Mouse (Mus musculus): ENCODE measurements around the gene Dtx2. TPM values are rescaled to one million over a fixed set of nuclear protein-coding genes. Genes with fewer than 3 reads are reported as not detected.
"Not testable (repeated sequence)": the region's sequence is repeated elsewhere in the genome, so short reads cannot be mapped to it uniquely, and the experiment has no call there.

Dtx2 gene
- polyA plus RNA-seq, 1 experiment from 2014 or later, result 35.4 TPM

GRCm38 (mm10) chr5:136054301-136055077 lies 59.9 kb downstream of the Dtx2 start, which contains the start of gene Upk3bl:
Gene Upk3bl (plus strand): TSS chr5:136054492.
- H3K9me3 ChIP-seq (ENCODE audit: control insufficient read depth, low read length), result no peaks in the 10 kb centered on the region
- no peaks in the 10 kb centered on the region for H3K27me3 ChIP-seq (ENCODE audit: control insufficient read depth, insufficient read depth, low read length)
- H3K27ac ChIP-seq (ENCODE audit: low read depth, low read length), result no peak within 1 kb of the TSS
- H3K4me2 ChIP-seq (ENCODE audit: low read depth, low read length, severe bottlenecking), result no peak within 1 kb of the TSS
- 96% methylated on average over 11 of the region's 11 CpGs for WGBS
- no peak within 1 kb of the TSS for H3K4me3 ChIP-seq (ENCODE audit: low read depth, low read length)
- ATAC-seq (replicated peaks; ENCODE audit: low FRiP score) (no peak), DNase-seq (ENCODE audit: low spot score) (no peak)
- H3K36me3 ChIP-seq (ENCODE audit: control insufficient read depth, insufficient read depth, low read length), result no peaks in the 10 kb centered on the region
- H3K4me1 ChIP-seq (replicated peaks; ENCODE audit: control insufficient read depth, insufficient read depth, low read length), result peaks cover 10% of the 10 kb centered on the region; the same call in 1 of the 2 replicates
- H3K9ac ChIP-seq (ENCODE audit: low read length), result no peak within 1 kb of the TSS

DNA sequence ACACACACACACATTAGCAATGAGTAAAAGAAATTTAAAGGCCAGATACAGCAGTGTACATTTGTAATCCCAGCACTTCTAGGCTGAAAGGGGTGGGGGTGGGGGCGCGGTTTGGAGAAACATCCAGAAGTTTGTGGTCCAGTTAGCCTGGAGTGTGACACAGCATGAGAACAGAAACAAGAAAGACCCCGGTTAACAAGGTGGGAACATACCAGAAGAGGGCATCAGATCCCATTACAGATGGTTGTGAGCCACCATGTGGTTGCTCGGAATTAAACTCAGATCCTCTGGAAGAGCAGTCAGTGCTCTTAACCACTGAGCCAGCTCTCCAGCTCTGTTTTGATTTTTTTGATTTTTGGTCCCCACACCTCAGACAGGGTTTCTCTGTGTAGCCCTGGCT lies 61.5 kb downstream of the Dtx2 start:
- Histone ChIP-seq H3K9me3 (ENCODE audit: control insufficient read depth, low read length) (no peaks in the 10 kb centered on the region), H3K4me2 (ENCODE audit: low read depth, low read length, severe bottlenecking) (no peak overlapping the region), H3K9ac (ENCODE audit: low read length) (no peak overlapping the region), H3K27me3 (ENCODE audit: control insufficient read depth, insufficient read depth, low read length) (no peaks in the 10 kb centered on the region), H3K36me3 (ENCODE audit: control insufficient read depth, insufficient read depth, low read length) (no peaks in the 10 kb centered on the region), H3K4me1 (replicated peaks; ENCODE audit: control insufficient read depth, insufficient read depth, low read length) (peaks cover 10% of the 10 kb centered on the region; the same call in 1 of the 2 replicates), H3K4me3 (ENCODE audit: low read depth, low read length) (no peak overlapping the region), H3K27ac (ENCODE audit: low read depth, low read length) (no peak overlapping the region)
- 58% methylated on average over 4 of the region's 4 CpGs for WGBS
- DNase-seq (ENCODE audit: low spot score) (no peak), ATAC-seq (replicated peaks; ENCODE audit: low FRiP score) (no peak)

GRCm38 (mm10) chr5:136057085-136057484 lies 62.5 kb downstream of the Dtx2 start:
- WGBS, result 35% methylated on average over 8 of the region's 8 CpGs
- no peak overlapping the region for H3K4me3 ChIP-seq (ENCODE audit: low read depth, low read length)
- no peaks in the 10 kb centered on the region for H3K27me3 ChIP-seq (ENCODE audit: control insufficient read depth, insufficient read depth, low read length)
- no peaks in the 10 kb centered on the region for H3K36me3 ChIP-seq (ENCODE audit: control insufficient read depth, insufficient read depth, low read length)
- peaks cover 2% of the 10 kb centered on the region; the same call in 1 of the 2 replicates for H3K4me1 ChIP-seq (replicated peaks; ENCODE audit: control insufficient read depth, insufficient read depth, low read length)
- no peaks in the 10 kb centered on the region for H3K9me3 ChIP-seq (ENCODE audit: control insufficient read depth, low read length)
- DNase-seq (ENCODE audit: low spot score) (no peak), ATAC-seq (replicated peaks; ENCODE audit: low FRiP score) (no peak)
- no peak overlapping the region for H3K4me2 ChIP-seq (ENCODE audit: low read depth, low read length, severe bottlenecking)
- H3K9ac ChIP-seq (ENCODE audit: low read length), result no peak overlapping the region
- H3K27ac ChIP-seq (ENCODE audit: low read depth, low read length), result no peak overlapping the region

GRCm38 (mm10) chr5:136061567-136061966 lies 67.0 kb downstream of the Dtx2 start:
- H3K4me1 ChIP-seq (replicated peaks; ENCODE audit: control insufficient read depth, insufficient read depth, low read length), result no peaks in the 10 kb centered on the region; the same call in 1 of the 2 replicates
- H3K4me3 ChIP-seq (ENCODE audit: low read depth, low read length), result no peak overlapping the region
- H3K27me3 ChIP-seq (ENCODE audit: control insufficient read depth, insufficient read depth, low read length), result no peaks in the 10 kb centered on the region
- no peak overlapping the region for H3K27ac ChIP-seq (ENCODE audit: low read depth, low read length)
- H3K9me3 ChIP-seq (ENCODE audit: control insufficient read depth, low read length), result no peaks in the 10 kb centered on the region
- peak; percentile 92 for DNase-seq (ENCODE audit: low spot score)
- ATAC-seq (replicated peaks; ENCODE audit: low FRiP score), result no peak
- no peak overlapping the region for H3K9ac ChIP-seq (ENCODE audit: low read length)
- 13% methylated on average over 12 of the region's 12 CpGs for WGBS
- H3K4me2 ChIP-seq (ENCODE audit: low read depth, low read length, severe bottlenecking), result no peak overlapping the region
- no peaks in the 10 kb centered on the region for H3K36me3 ChIP-seq (ENCODE audit: control insufficient read depth, insufficient read depth, low read length)

DNA sequence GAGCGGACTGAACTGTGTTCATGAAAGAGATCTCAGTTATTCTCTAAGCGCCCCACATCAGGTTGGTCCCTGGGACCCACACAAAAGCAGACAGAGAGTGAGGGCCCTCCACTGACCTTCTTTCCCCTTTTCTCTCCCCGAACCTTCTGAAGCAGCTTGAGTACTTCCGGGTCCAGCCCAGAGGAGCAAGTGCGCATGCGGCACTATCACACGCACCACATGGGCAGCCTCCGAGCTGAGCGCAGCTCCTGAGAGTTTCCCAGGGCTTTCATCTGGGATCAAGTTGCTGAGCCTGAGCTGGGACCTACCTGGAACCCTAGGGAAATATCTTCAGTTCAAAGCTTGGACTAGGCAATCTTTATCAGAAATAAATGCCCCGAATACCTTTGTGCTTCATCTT lies 69.3 kb downstream of the Dtx2 start:
- no peaks in the 10 kb centered on the region for H3K27me3 ChIP-seq (ENCODE audit: control insufficient read depth, insufficient read depth, low read length)
- WGBS, result 91% methylated on average over 10 of the region's 10 CpGs
- H3K36me3 ChIP-seq (ENCODE audit: control insufficient read depth, insufficient read depth, low read length), result no peaks in the 10 kb centered on the region
- ATAC-seq (replicated peaks; ENCODE audit: low FRiP score) (no peak), DNase-seq (ENCODE audit: low spot score) (no peak)
- no peak overlapping the region for H3K9ac ChIP-seq (ENCODE audit: low read length)
- no peaks in the 10 kb centered on the region for H3K9me3 ChIP-seq (ENCODE audit: control insufficient read depth, low read length)
- no peaks in the 10 kb centered on the region; the same call in 1 of the 2 replicates for H3K4me1 ChIP-seq (replicated peaks; ENCODE audit: control insufficient read depth, insufficient read depth, low read length)
- no peak overlapping the region for H3K4me2 ChIP-seq (ENCODE audit: low read depth, low read length, severe bottlenecking)
- H3K4me3 ChIP-seq (ENCODE audit: low read depth, low read length), result no peak overlapping the region
- H3K27ac ChIP-seq (ENCODE audit: low read depth, low read length), result no peak overlapping the region

GRCm38 (mm10) chr5:136066404-136067148 lies 72.0 kb downstream of the Dtx2 start:
- not testable (repeated sequence) for H3K4me2 ChIP-seq (ENCODE audit: low read depth, low read length, severe bottlenecking); H3K4me3 ChIP-seq (ENCODE audit: low read depth, low read length); H3K4me1 ChIP-seq (replicated peaks; ENCODE audit: control insufficient read depth, insufficient read depth, low read length); H3K27me3 ChIP-seq (ENCODE audit: control insufficient read depth, insufficient read depth, low read length); DNase-seq (ENCODE audit: low spot score); H3K9ac ChIP-seq (ENCODE audit: low read length); ATAC-seq (replicated peaks; ENCODE audit: low FRiP score); H3K27ac ChIP-seq (ENCODE audit: low read depth, low read length); H3K9me3 ChIP-seq (ENCODE audit: control insufficient read depth, low read length); H3K36me3 ChIP-seq (ENCODE audit: control insufficient read depth, insufficient read depth, low read length)
- 86% methylated on average over 11 of the region's 11 CpGs for WGBS

- no peak overlapping the region for H3K4me2 ChIP-seq (ENCODE audit: low read depth, low read length, severe bottlenecking)
- whole genome bisulfite sequencing, result 79% methylated on average over 2 of the region's 2 CpGs
- H3K27me3 ChIP-seq (ENCODE audit: control insufficient read depth, insufficient read depth, low read length), result no peaks in the 10 kb centered on the region
- H3K4me3 ChIP-seq (ENCODE audit: low read depth, low read length), result no peak overlapping the region
- H3K27ac ChIP-seq (ENCODE audit: low read depth, low read length), result no peak overlapping the region
- no peaks in the 10 kb centered on the region for H3K9me3 ChIP-seq (ENCODE audit: control insufficient read depth, low read length)
- H3K36me3 ChIP-seq (ENCODE audit: control insufficient read depth, insufficient read depth, low read length), result no peaks in the 10 kb centered on the region
- no peak overlapping the region for H3K9ac ChIP-seq (ENCODE audit: low read length)
- DNase-seq (ENCODE audit: low spot score) (no peak), ATAC-seq (replicated peaks; ENCODE audit: low FRiP score) (no peak)
- no peaks in the 10 kb centered on the region for H3K4me1 ChIP-seq (replicated peaks; ENCODE audit: control insufficient read depth, insufficient read depth, low read length)
Measured at GRCm38 (mm10) chr5:136069411-136069810, 74.8 kb downstream of the Dtx2 start.

DNA sequence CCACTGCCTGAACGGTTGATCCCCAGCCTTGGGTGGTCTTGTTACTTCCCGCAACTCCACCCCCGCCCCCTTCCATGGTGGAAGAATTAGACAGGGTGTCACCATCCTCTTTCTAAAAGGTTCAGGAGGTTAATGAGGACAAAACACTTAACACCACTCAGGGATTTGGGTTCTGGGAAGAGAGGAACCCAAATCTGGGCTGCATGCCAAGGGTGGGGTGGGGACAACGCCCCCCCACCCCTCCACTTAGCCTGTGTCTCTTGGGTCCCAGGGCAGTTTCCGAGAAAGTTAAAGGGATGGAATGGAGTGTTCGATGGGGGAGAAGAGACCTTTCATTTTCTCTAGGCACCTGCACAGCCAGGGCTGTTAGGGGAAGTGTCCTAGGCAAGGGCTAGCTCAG lies 78.5 kb downstream of the Dtx2 start:
- WGBS, result 65% methylated on average over 6 of the region's 6 CpGs
- Histone ChIP-seq H3K9ac (ENCODE audit: low read length) (no peak overlapping the region), H3K4me2 (ENCODE audit: low read depth, low read length, severe bottlenecking) (no peak overlapping the region), H3K27me3 (ENCODE audit: control insufficient read depth, insufficient read depth, low read length) (no peaks in the 10 kb centered on the region), H3K4me3 (ENCODE audit: low read depth, low read length) (no peak overlapping the region), H3K27ac (ENCODE audit: low read depth, low read length) (no peak overlapping the region), H3K9me3 (ENCODE audit: control insufficient read depth, low read length) (no peaks in the 10 kb centered on the region), H3K4me1 (replicated peaks; ENCODE audit: control insufficient read depth, insufficient read depth, low read length) (no peaks in the 10 kb centered on the region), H3K36me3 (ENCODE audit: control insufficient read depth, insufficient read depth, low read length) (no peaks in the 10 kb centered on the region)
- ATAC-seq (replicated peaks; ENCODE audit: low FRiP score), result no peak
- no peak for DNase-seq (ENCODE audit: low spot score)

Data from forebrain, embryonic 11.5 days (tissue).